Comparison of ENCODE assay signal across 18 mouse cellular contexts in genomic region chr8:34669146-34669545, GRCm38 (mm10).
"Had no signal": no experiment of that assay in that cellular context is flagged by ENCODE, and none has a peak within 500 bp of the region (broad histone marks: within the 10 kb centered on the region; RNA-seq: fewer than 3 reads in every experiment).

No protein-coding gene starts in this region.

- H3K9me3 ChIP-seq: liver, embryonic 15.5 days; lung, embryonic 15.5 days; megakaryocyte, embryonic 14.5 days; midbrain, embryonic 13.5 days; midbrain, embryonic 15.5 days; neural tube, embryonic 12.5 days; stomach, embryonic 15.5 days had no signal

- DNase-seq: liver, postnatal 0 days; lung, adult 2 months; lung, postnatal 14 days; lung, postnatal 36 days; right cerebral cortex, postnatal 14 days; thymus, adult 2 months; thymus, postnatal 25 days; thymus, postnatal 4 days had no signal

- H3K4me2 ChIP-seq: liver, embryonic 15.5 days; lung, embryonic 15.5 days; midbrain, embryonic 11.5 days; midbrain, embryonic 13.5 days; midbrain, embryonic 15.5 days; neural tube, embryonic 12.5 days; stomach, embryonic 15.5 days had no signal

- H3K4me3 ChIP-seq: liver, embryonic 15.5 days; lung, embryonic 15.5 days; megakaryocyte, embryonic 14.5 days; midbrain, embryonic 13.5 days; midbrain, embryonic 15.5 days; neural tube, embryonic 12.5 days; stomach, embryonic 15.5 days had no signal

- H3K4me1 ChIP-seq: midbrain, embryonic 13.5 days; midbrain, embryonic 15.5 days; neural tube, embryonic 12.5 days had no signal

- H3K27ac ChIP-seq: liver, embryonic 15.5 days; lung, embryonic 15.5 days; macrophage; midbrain, embryonic 13.5 days; midbrain, embryonic 15.5 days; neural tube, embryonic 12.5 days; stomach, embryonic 15.5 days had no signal

- H3K36me3 ChIP-seq: liver, embryonic 15.5 days; lung, embryonic 15.5 days; midbrain, embryonic 13.5 days; midbrain, embryonic 15.5 days; neural tube, embryonic 12.5 days; stomach, embryonic 15.5 days had no signal

- ATAC-seq: liver, postnatal 0 days; lung, postnatal 0 days; midbrain, embryonic 13.5 days; midbrain, embryonic 15.5 days had no signal

- H3K27me3 ChIP-seq: liver, embryonic 15.5 days; lung, embryonic 15.5 days; megakaryocyte, embryonic 14.5 days; midbrain, embryonic 13.5 days; midbrain, embryonic 15.5 days; neural tube, embryonic 12.5 days; stomach, embryonic 15.5 days had no signal

- H3K9ac ChIP-seq: liver, embryonic 15.5 days; liver, postnatal 0 days; lung, embryonic 15.5 days; midbrain, embryonic 13.5 days; midbrain, embryonic 15.5 days; neural tube, embryonic 12.5 days; stomach, embryonic 15.5 days had no signal
